Mouse (Mus musculus) fibroblast of lung, adult 2 months (primary cell): ENCODE results near the gene Cradd.

Source experiments
- DNase-seq: peaks from one replicate; pipeline ENCODE4 v3.0.0-alpha.2; 2011; ENCODE audit warnings: low read depth

The Cradd gene

DNA sequence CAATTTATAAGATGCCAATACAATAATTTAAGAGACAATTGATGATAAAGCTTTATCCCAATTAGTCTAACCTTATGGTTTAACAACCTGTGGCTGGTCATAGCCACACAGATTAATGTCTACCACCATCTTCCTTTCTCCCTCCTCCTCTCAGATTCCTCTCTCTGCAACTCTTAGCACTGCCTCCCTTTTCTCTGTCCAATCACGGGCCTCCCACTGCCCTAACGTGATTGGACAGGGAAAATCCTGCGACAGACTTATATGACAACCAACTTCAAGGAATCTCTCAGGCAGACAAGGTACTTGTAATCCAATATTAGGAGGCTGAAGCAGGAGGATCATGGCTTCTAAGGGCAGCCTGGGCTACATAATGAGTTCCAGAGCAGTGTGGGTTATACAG, 8.7 kb upstream of the Cradd start:
- DNase-seq, result no peak

DNA sequence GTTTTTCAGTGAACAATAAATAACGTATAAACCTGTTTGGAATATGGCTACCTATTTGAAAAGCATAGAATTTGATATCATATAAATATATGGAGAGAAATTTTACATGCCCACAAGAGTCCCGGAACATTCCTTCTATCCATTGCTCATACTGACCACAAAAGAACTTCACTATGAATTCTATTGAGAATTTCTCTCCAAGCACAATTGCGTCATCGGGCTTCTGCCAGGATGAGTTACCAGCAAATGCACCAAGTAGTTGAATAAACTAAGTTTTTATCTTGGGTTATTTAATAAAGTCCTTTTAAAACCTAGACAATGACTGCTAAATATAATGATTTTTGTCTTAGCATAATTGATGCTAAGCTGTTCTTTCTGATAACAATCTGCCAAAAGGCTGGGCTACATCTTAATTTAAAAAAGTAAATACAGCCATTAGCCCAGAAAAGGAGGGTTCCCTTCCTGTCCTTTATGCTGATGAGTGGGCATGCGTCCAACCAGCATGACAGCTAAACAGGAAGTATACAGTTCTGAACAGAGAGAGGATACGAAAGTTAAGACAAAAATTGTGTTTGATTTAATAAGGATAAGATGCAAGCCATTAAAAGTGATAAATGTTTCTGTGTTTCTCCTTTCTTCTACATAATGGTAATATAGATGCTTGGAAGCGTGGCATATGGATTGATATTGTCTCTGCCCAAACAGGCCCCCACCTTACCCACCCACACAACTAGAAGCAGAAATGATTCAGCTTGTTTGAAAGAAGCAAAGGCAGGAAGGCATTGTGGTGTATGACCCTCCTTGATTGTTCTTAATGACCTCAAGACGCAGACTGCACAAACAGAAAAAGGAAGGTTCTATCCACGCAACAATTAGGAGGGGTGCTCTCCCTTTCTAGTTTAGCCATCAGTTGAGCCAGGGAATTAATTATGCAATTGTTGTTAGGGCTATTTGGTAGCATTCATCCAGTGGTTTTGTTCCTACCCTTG, 6.7 kb upstream of the Cradd start:
- peak; percentile 18 for DNase-seq

DNA sequence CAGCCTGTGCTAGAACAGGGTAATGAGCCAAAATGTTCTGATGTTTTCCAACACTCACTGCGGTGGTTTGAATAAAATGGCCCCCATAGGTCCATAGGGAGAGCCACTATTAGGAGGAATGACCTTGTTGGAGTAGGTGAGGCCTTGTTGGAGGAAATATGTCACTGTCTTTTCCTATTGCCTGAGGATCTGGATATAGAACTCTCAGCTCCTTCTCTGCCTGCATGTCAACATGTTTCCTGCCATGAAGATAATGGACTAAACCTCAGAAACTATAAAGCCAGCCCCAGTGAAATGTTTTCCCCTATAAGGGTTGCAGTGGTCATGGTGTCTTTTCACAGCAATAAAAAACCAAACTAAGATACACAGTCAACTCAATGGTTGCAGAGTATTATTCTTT, 6.0 kb upstream of the Cradd start:
- DNase-seq, result no peak

DNA sequence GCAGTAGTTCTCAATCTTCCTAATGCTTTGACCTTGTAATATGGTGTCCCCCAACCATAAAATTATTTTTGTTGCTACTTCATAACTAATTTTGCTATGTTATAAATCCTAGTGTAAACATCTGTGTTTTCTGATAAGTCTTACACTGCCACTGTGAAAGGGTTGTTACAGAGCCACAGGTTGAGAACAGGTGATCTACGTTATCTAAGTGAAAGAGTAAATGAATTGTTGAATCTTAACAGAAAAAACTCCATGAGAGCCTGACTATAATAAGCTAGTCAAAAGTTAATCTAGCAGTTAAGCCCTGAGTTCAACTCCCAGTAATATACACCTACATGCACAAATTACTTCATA, 322 bp upstream of the Cradd start:
- DNase-seq, result no peak

DNA sequence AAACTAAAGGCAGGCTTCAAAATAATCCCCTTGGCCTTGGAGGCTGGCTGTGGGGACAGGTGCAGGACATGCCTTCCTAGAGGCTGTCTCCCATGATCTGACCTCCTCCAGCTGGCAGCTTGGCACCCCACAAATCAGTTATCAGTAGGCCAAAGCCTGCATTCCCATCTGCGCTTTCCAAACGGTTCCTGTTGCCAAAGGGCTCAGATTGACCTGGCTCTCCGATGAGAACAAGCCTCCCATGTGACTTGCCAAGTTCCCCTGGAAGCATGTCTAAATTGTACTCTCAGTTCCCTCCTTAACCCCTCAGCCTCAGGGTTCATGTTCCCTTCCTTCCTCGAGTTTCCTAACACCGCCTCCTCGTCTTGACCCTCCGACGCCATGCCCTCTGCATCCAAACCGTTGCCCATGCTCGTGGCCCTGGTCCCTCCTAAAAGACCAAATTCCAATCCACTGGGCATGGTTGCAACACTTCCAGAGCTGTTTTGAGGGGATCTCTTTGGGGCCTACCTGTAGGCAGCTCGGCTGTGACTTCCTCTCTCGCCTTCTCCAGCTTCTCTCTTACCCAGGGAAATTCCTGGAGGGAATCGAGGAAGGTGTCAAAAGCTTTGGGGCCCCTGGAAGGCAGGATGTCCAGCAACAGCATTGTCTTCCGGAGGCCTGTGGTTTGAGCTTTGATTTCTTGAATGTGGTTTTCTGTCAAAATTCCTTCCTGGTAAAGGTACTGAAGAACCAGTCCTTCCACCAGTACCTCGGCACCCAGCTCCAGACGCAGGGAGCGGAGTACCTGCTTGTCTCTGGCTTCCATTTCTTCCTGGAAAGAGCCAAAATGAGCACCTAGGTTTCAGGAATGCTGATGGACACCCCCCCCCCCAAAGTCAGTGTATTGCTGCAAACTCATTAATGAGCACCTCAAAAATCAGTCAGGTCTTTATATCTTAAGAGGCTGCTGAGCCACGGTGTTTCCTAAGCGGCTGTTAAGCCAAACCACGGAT, 1.6 kb downstream of the Cradd start:
- DNase-seq, result no peak

DNA sequence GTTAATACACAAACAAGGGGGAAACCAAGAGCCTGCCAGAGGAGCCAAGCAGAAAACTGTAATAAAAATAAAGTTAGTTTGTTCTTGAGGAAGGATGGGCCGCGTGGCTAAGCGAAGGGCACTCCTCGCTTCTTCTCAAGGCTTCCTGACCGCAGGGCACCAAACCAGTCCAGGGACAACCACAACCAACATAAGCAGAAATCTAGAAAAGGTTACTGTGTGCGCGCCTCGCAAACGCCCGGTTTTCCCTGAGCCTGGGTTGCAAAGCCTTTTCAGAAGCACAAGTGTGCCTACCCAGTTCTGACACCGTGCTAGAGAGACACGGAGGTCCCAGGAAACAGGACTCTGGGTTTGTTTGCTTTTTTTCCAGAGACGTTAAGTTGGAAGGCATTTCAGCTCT, 4.9 kb downstream of the Cradd start:
- DNase-seq, result no peak

DNA sequence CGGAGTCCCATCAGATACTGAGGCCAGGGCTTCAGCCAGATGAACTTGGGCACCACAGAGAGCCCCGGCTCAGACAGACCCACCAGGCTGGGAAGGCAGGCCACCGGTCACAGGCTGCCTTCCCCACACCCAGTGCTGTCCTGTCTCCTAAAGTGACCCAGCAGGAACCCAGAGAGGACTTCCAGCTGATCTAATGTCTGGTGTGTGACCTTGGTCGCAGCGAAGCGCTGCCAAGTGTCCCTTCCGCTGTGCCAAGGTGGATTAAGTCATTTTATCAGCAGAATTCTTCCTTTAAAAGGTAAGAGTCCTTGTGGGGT, 5.6 kb downstream of the Cradd start:
- DNase-seq, result no peak

DNA sequence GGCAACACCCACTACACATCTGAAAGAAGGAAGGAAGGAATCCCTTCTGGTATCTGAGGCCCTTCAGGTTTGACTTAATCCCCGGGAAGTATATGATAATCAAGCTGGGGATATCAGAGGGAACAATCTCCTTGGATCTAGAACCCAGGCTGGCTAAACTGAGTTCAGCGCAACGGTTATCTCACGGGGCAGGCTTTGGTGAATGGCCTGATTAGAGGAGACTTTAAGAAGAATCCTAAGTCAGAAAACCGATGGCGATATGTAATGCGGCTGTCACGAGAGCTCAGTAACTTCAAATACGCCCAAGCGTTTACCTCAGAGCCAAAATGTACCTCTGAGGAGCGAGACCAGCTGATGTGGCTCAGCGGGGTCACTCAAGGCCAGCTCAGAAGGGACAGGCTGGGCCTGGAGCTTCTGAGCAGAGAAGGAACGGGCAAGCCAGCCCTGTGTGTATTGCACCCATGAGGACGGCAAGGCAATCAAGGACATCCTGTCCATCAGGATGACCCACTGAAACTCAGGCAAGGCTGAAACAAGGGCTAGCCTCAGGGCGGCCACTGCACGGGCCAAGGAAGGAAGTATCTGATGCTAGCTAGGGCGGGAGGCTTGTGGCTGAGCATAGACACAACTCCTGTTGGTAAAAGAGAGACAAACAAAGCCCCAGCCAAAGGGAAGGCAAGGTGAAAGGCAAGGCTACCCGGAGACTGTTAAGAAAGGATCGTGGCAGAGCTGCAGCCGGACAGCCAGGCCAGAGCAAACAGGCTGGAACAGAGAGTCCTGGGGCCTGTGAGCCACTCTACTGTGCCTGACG, 6.1 kb downstream of the Cradd start:
- DNase-seq, result no peak

DNA sequence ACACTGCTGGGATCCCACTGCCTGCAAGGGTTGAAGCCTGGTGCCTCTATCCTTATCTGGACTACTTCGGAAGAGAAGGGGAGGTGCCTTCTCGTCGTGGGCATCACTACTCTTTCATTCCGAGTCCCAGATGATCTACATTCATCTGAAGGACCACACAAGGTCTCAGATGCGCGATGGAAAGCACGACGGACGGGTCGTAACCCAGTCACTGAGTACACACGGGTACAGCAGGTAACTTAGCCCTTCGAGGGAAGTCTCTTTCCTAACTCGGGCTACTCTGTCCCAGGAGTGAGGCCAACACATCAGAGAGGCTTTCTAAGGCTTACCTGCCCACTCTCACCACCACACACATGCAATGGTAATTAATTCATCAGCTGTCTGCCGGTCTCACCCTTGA, 6.8 kb downstream of the Cradd start:
- DNase-seq, result no peak

DNA sequence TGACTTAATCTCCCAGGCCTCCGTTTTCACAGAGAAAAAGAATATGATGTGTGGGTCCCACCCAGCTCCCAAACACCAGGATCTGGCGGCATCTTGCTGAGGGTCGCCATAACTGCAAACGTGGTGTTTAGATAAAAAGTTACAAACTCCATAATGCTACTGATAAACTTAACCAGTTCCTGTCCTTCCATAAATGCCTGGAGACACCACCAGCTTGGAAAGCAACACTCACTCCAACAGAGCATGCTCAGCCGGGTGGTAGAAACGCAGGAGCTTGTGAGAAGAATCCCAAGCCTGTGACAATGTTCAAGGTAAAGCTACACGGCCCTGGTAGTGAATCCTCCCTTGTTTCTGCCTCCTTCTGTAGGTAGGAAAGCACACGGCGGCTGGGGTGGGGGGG, 7.3 kb downstream of the Cradd start:
- no peak for DNase-seq

DNA sequence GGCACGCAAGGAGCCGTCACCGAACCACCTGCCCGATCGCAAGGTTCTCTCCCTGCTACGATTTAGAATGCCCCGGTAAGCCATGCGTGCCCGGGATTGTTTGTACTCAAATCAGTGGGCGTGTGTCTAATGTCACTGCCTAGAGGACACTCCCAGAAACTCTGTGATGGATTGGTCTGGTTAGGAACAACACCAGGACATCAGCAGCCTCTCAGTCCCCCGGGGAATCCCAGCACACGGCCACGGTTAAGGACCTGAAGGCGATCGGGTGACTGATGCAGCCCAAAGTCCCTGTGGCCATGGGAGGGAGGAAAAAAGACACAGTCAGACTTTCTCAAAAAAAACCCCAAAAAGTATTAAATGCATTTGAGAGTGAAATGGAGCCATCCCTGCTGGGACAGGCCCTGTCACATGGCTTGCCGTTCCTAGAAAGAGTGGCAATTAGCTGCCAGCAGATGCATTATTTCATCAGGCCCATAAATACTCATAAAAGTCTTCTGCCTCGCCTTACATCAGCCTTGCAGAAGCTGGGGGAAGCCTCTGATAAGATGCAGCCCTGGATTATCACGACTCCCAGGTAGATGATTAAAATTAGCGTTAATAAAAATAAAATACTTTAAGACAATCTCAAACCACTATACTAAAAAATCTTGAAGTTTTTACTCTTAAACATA, 8.0 kb downstream of the Cradd start:
- no peak for DNase-seq

DNA sequence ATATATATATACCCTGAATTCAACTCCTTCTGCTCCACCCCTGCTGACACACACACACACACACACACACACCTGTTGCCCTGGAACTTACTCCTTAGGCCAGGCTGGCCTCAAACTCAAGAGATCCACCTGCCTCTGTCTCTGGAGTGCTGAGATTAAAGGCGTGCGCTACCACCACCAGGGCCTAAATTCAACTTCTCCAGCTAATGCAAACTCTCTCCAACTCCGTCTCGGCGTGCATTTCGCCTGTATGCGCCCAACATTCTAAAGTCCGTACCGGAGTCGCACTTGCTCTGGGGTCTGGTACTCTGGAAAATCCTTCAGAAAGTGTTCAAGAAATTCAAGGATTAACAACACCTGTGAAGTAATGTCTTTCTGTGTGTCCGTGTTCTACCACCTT, 8.6 kb downstream of the Cradd start:
- no peak for DNase-seq

DNA sequence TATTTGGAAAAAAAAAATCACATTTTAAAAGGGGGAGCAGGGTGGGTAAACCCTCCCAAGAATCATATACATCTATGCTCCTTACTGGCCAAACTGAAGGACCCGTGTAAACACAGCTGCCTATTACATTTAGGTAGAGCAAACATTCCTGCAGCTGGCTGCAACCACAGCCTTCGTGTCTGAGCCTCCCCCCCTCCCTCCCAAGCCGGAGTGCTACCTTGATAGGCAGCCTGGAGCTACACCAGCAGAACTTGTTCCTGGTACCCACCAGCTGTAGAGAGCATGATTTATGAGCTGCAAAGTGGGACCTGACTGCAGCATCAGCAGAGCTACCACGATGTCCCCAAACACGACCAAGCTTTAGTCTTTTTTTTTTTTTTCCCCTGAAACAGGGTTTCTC, 9.9 kb downstream of the Cradd start:
- DNase-seq, result no peak

DNA sequence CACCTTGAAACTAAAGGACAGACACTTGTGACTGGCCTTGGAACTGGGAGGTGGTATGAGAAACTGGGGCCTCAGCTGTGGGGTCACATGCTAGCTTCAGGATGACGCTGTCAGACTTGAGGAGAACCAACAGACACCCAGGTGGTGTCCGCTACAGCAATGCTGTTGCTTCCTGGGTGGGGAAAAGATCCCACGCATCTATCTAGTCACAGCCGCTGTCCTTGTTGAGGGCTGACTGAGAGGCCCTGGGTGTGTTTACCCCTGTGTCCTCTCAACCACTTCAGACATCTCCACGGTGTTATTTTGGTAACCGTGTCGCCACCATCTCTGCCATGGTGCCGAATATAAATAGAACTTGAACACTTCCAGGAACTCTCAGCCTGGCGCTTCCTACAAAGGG, 10.4 kb downstream of the Cradd start:
- DNase-seq, result no peak

DNA sequence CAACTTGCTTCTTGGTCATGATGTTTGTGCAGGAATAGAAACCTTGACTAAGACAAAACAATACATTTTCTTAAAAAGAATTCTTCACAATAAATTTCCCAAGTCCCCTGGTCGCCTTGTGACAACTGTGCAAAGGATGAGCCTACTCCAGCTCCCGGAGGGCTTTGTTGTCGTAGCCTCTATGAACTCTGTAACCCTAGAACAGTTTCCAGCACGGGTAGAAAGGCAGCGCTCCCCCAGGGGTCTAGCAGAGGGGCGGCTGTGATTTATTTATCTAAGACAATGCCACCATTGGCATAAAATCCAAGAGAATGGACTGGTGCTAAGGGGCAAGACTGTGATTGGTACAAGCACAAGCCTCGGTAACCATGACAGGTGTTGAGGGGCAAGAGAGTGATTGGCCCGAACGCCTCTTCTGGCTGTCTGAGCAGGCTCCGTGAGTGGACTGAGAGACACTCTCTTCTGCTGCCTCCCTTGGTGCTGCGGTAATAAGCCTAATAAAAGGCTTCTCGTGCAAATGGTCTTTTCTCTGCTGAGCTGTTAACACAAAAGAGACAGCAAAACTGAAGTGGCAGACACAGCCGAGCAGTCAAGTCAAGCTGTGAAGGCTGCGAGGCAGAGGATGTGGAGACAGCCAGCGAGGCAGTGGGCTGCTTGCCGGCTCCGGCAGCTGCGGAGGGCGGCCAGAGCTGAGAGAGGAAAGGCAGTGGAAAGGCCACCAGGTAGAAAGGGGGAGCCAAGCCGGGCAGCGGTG, 13.1 kb downstream of the Cradd start:
- DNase-seq, result no peak

DNA sequence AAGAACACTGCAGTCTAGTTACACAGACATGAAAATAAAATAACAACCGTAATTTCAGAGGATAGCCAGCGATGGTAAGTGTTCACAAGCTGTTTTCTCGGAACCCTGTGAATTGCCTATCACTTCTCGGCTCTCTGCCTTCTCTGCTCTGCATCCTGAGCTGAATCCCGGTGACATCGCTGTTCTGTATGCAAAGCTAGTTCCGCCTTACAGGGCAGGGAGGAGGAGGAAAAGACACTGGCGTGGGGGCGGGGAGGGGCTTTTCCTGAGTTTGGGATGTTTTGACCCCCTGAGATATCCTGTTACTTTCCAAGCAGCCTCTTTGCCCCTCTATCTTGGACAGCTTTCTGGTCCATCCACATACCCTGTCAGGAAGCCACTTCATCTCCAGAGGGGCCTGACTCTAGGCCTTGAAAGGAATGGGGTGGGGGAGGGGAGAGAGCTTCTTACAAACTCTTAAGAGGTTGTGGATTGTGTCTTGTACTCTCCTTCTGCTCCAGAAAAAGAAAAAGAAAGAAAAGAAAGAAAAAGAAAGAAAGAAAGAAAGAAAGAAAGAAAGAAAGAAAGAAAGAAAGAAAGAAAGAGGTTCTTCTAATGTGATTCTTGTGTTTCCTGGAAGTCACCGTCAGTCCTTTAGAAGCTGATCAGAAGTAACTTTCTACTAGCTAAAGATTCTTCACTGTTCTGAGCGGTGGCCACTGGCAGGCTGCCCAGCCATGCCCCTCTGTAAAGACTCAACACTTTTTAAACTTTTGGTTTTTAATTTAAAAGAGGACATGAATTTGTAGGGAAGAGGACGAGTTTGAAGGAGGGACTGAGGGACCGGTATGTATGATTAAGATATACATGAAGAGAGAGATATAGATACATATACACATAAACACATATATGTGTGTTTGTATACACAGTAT, 14.3 kb downstream of the Cradd start:
- DNase-seq, result no peak

DNA sequence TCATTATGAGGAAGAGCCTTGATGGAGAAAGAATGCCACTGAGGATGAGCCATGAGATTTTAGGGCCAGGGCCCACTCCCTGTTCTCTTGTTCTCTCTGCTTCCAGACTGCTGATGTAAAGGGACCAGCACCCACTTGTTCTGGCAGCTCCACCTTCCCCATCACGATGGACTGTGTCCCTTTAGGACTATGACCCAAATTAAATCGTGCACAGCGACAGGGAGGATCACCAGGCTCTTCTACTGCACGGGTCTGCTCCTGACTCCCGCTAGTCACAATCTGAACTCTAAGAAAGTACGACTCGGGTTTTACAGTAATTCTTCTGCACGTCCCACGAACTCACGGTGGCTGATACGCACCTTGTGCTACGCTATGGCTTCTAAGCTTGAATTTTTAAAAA, 14.9 kb downstream of the Cradd start:
- DNase-seq, result no peak

DNA sequence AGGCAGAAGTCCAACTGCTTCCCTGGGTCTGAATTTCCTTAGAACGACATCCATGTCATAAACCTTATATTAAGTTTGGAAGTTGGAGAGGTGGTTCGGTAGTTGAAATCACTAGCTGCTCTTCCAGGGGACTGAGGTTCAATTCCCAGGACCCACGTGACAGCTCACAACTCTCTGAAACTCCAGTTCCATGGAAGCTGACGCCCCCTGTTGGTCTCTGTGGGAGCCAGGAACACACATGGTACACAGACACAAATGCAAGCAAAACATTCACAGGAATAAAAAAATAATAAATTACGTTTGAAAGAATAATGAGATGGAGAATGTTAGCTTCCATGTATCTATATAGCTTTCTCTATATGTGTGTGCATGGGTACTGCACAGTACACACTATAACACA, 16.0 kb downstream of the Cradd start:
- no peak for DNase-seq

DNA sequence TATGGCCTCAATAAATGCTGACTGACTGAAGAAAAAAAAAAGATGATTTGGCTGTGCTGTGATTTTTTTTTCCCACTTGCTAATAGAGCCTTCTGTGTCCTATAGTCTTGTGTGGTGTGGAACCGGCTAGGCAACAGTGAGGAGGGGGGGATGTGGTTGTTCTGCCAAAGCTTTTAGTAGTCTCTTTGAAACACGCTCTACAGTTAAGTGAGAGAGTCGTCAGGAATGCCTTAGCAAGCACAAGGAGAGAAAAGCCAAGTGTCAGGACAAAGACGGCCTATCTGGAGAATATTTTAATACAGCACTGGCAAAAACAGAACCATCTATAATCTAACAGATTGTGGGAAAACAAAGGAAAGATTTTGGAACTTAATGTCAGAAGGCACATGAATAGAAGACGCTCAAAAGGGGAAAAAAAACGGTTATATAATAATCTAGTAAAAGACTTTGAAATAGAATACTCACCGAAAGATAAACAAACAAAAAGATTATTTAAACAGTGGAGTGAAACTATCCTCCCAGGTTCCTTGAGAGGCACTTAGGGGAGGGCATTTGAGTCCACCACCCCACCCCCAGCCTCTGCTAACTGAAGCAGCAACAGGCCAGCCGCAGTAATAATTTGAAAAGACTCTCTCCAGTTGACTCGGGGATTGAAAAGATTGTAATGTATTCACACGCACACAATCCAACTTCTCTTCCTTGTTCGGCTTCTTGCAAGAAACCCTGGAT, 16.9 kb downstream of the Cradd start:
- no peak for DNase-seq
